Mouse (Mus musculus) liver, embryonic 14.5 days (tissue): ENCODE measurements at regions not wholly inside any gene's neighbourhood (a gene's known extent, or its start where the extent isn't known, plus 50 kb on each side); places are given as distances from the start of the nearest gene placed in this dataset.

Source experiments
- ATAC-seq: fragments of 200-750 bp; cut with Nextera tagmentation; 2 replicates; pipeline ENCODE4 v1.8.0; 2017; ENCODE audit warnings: moderate number of reproducible peaks, mild to moderate bottlenecking, moderate library complexity; ENCODE audit not compliant: insufficient read depth
- DNase-seq, 3 experiments: peaks; one replicate each; pipeline ENCODE4 v3.0.0-alpha.2; 2012 to 2013; ENCODE audit warnings: low read depth in 3 of 3, low spot score in 3 of 3
- H3K27ac ChIP-seq: fragments of 300-500 bp; sonication (generic); 2 replicates; pipeline ENCODE4 v1.5.1; 2014; ENCODE audit warnings: moderate library complexity, mild to moderate bottlenecking, control low read depth, inconsistent platforms
- H3K27me3 ChIP-seq: fragments of 300-500 bp; sonication (generic); 2 replicates; pipeline ENCODE4 v1.6.1; 2014; ENCODE audit warnings: mild to moderate bottlenecking, low read length, moderate library complexity; ENCODE audit not compliant: control insufficient read depth, insufficient read depth
- H3K36me3 ChIP-seq: fragments of 300-500 bp; sonication (generic); replicated peaks from 2 replicates; pipeline ENCODE4 v1.6.1; 2014; ENCODE audit warnings: low read depth; ENCODE audit not compliant: control insufficient read depth, insufficient read depth
- H3K4me1 ChIP-seq, 2 experiments: fragments of 200-500 bp in 1 of 2; fragments of 300-500 bp in 1 of 2; sonication (generic) in 1 of 2; replicated peaks; 2 replicates each; pipeline ENCODE4 v1.6.1; 2012 to 2014; ENCODE audit warnings: antibody characterized with exemption in 1 of 2, inconsistent platforms in 1 of 2, low read length in 1 of 2; ENCODE audit not compliant: control insufficient read depth in 2 of 2, insufficient read depth in 2 of 2
- H3K4me2 ChIP-seq: fragments of 300-500 bp; sonication (generic); 2 replicates; pipeline ENCODE4 v1.6.1; 2014; ENCODE audit warnings: low read depth, mild to moderate bottlenecking, control low read depth, moderate library complexity
- H3K4me3 ChIP-seq, 2 experiments: fragments of 200-500 bp in 1 of 2; fragments of 300-500 bp in 1 of 2; sonication (generic) in 1 of 2; 2 replicates each; pipeline ENCODE4 v1.5.1; 2012 to 2014; ENCODE audit warnings: low read depth in 2 of 2, low read length in 2 of 2, mild to moderate bottlenecking in 2 of 2, control low read depth in 1 of 2, inconsistent platforms in 1 of 2, moderate library complexity in 1 of 2; ENCODE audit not compliant: insufficient read depth in 1 of 2
- H3K9ac ChIP-seq: fragments of 300-500 bp; sonication (generic); replicated peaks from 2 replicates; pipeline ENCODE4 v1.6.1; 2014; ENCODE audit warnings: mild to moderate bottlenecking, control low read depth, moderate library complexity
- H3K9me3 ChIP-seq: fragments of 300-500 bp; sonication (generic); 2 replicates; pipeline ENCODE4 v1.6.1; 2016; ENCODE audit warnings: low read length, mixed read lengths; ENCODE audit not compliant: control insufficient read depth
- CTCF ChIP-seq: IDR thresholded peaks from 2 replicates; pipeline ENCODE4 v1.5.1; 2016; ENCODE audit warnings: antibody characterized with exemption, low read depth, control low read depth
- EP300 ChIP-seq: IDR thresholded peaks from 2 replicates; pipeline ENCODE4 v1.6.1; 2016; ENCODE audit warnings: antibody characterized with exemption, low read depth
- WGBS: fragments of 180-500 bp; shearing (Covaris S2); extraction: QIAGEN DNeasy Blood & Tissue Kit; methylation state at CpG from one replicate; pipeline ENCODE4 v1.1.7; 2014; ENCODE audit not compliant: insufficient replicate concordance; 5-methylcytosine and 5-hydroxymethylcytosine counted together

DNA sequence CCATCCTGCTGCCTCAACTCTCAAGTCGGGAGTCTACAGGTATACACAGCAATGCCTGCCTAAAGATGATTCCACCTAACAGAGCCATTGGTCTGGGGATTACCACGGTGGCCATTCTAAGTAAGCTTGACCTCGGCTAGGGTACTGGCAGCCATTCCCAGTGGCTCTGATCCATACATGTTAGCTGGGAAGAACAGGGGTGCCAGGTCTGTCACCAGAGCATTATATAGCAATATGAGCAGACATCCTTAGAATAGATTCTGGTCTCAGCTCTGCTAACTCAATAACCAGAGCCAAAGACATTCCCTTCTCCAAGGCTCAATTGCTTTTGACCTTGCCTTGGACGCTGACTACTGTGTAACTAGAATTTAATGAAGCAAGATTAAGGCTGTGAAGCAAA lies 128.2 kb upstream of the Ces5a start:
- 58% methylated on average over 4 of the region's 4 CpGs for WGBS
- ATAC-seq = no peak
- H3K4me3 ChIP-seq = no peak overlapping the region

GRCm38 (mm10) chr8:93668306-93668705 lies 132.7 kb upstream of the Ces5a start:
- H3K27ac ChIP-seq = no peak overlapping the region
- DNase-seq (no peak), ATAC-seq (no peak)
- no peak overlapping the region for H3K9ac ChIP-seq
- TF ChIP-seq CTCF (no peak), EP300 (no peak)
- H3K4me1 ChIP-seq = no peaks in the 10 kb centered on the region
- H3K9me3 ChIP-seq = no peaks in the 10 kb centered on the region
- 55% methylated on average over 7 of the region's 7 CpGs for WGBS
- H3K36me3 ChIP-seq = no peaks in the 10 kb centered on the region
- no peak overlapping the region for H3K4me2 ChIP-seq
- no peaks in the 10 kb centered on the region for H3K27me3 ChIP-seq
- H3K4me3 ChIP-seq = no peak overlapping the region

More for the DNA sequence above, 128.2 kb upstream of the Ces5a start:
- Histone ChIP-seq H3K9me3 (no peaks in the 10 kb centered on the region), H3K4me2 (no peak overlapping the region), H3K36me3 (no peaks in the 10 kb centered on the region), H3K27me3 (no peaks in the 10 kb centered on the region), H3K27ac (no peak overlapping the region), H3K9ac (no peak overlapping the region), H3K4me1 (no peaks in the 10 kb centered on the region; a peak in 1 of 4 replicates)
- DNase-seq = no peak
- no peak for TF ChIP-seq EP300

DNA sequence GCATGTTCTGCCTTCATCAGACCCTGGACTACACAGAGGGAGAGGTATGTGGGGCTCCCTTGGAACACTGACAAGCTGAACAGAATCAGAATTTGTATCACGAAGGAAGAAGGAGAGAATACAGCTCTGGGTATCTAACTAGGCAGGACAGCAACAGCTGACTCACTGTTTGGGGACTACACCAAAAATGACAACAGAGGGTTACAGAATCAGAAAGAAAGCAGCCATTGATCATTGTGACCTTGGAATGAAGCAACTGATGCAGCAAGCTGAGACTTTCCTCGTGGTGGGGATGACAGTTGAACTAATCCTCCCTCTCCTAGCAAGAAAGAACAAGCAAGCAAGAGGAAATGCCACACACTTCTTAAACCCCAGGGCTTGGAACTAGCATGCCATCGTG lies 135.0 kb upstream of the Gnao1 start:
- H3K36me3 ChIP-seq = no peaks in the 10 kb centered on the region
- H3K4me3 ChIP-seq = no peak overlapping the region
- TF ChIP-seq EP300 = no peak
- WGBS = 42% methylated on average over 3 of the region's 3 CpGs
- H3K27ac ChIP-seq = no peak overlapping the region
- no peaks in the 10 kb centered on the region for H3K4me1 ChIP-seq
- no peaks in the 10 kb centered on the region for H3K27me3 ChIP-seq
- ATAC-seq (no peak), DNase-seq (no peak)
- H3K4me2 ChIP-seq = no peak overlapping the region
- no peak overlapping the region for H3K9ac ChIP-seq
- H3K9me3 ChIP-seq = no peaks in the 10 kb centered on the region

GRCm38 (mm10) chr8:93683773-93684391 lies 125.9 kb upstream of the Gnao1 start:
- ATAC-seq (no peak), DNase-seq (no peak)
- Histone ChIP-seq H3K4me3 (no peak overlapping the region), H3K27ac (no peak overlapping the region), H3K36me3 (no peaks in the 10 kb centered on the region), H3K4me1 (no peaks in the 10 kb centered on the region), H3K4me2 (no peak overlapping the region), H3K27me3 (no peaks in the 10 kb centered on the region), H3K9ac (no peak overlapping the region), H3K9me3 (no peaks in the 10 kb centered on the region)
- 64% methylated on average over 12 of the region's 12 CpGs for WGBS
- TF ChIP-seq CTCF (no peak), EP300 (no peak)

DNA sequence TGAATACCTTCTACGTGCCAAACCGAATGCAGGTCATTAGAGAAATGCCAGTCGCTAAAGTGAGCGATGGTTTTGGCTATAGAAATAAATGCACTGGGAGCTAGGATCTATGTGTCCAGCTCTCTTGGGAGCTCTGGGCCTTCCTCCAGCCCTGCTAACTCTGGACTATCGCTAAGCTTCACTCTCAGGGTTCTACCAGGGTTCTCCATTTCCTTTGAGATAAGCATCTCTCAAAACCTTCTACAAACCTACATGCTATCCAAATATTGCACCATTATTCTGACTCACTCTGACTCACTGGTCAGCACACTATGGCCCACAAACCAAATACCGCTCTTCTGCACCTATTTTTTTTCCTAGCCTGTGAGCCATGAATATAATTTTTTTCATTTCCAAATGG lies 125.4 kb upstream of the Gnao1 start:
- Histone ChIP-seq H3K4me3 (no peak overlapping the region), H3K27me3 (no peaks in the 10 kb centered on the region), H3K36me3 (no peaks in the 10 kb centered on the region), H3K4me1 (no peaks in the 10 kb centered on the region), H3K27ac (no peak overlapping the region), H3K9ac (no peak overlapping the region), H3K9me3 (no peaks in the 10 kb centered on the region), H3K4me2 (no peak overlapping the region)
- 77% methylated on average over 6 of the region's 6 CpGs for WGBS
- DNase-seq = no peak
- no peak for ATAC-seq
- TF ChIP-seq EP300 = no peak
- no peak for TF ChIP-seq CTCF
